Mouse (Mus musculus): ENCODE results near the gene Mylpf. TPM values are rescaled to one million over a fixed set of nuclear protein-coding genes. Genes with fewer than 3 reads are reported as not detected.

The Mylpf gene
- polyA plus RNA-seq, 1 experiment, result 2.0 TPM

DNA sequence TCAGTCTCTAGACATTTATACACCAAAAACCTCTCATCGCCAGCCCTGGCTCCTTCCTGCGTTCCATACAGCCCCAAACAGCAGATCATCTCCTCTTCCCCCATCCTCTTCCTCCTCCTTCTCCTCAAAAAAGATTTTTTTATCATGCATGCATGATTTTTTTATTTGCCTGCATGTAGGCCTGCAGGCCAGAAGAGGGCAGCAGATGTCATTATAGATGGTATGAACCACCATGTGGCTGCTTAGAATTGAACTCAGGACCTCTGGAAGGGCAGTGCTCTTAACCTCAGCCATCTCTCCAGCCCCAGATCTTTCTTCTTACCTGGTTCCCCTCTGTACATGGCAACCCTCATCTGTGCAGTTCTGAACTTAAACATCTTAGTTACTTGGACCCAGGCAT lies 43.7 kb downstream of the Mylpf start:
- Histone ChIP-seq H3K4me3 (ENCODE audit: insufficient read depth, low read length) (no peak overlapping the region), H3K27ac (ENCODE audit: insufficient read depth, low read length) (no peak overlapping the region), H3K4me1 (ENCODE audit: control insufficient read depth, insufficient read depth, low read length) (peaks cover 1% of the 10 kb centered on the region; the same call in 1 of the 2 replicates)
- TF ChIP-seq POLR2A (IDR thresholded peaks at IDR 0.05; ENCODE audit: extremely low read depth, insufficient read depth, low read length), result no peak
- TF ChIP-seq CTCF (IDR thresholded peaks at IDR 0.05; ENCODE audit: extremely low read depth, insufficient read depth, low read length), result peak; percentile 41

DNA sequence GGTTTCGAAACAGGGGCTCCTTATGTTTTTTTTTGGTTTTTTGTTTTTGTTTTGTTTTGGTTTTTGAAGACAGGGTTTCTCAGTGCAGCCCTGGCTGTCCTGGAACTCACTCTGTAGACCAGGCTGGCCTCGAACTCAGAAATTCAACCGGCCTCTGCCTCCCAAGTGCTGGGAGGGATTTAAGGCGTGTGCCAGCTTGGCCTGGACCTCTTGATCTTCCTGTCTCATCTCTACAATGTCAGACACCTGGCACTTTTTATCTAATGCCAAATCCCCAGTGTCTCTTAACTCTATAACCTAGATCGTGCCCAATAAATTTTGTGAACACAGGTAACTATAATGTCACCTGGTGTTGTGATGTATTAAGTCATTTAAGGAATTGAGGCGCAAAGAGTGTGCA lies 44.7 kb downstream of the Mylpf start:
- no peak for TF ChIP-seq CTCF (IDR thresholded peaks at IDR 0.05; ENCODE audit: extremely low read depth, insufficient read depth, low read length)
- no peak for TF ChIP-seq POLR2A (IDR thresholded peaks at IDR 0.05; ENCODE audit: extremely low read depth, insufficient read depth, low read length)
- Histone ChIP-seq H3K27ac (ENCODE audit: insufficient read depth, low read length) (peak overlapping the region; percentile 91), H3K4me1 (ENCODE audit: control insufficient read depth, insufficient read depth, low read length) (peaks cover 1% of the 10 kb centered on the region; the same call in 1 of the 2 replicates), H3K4me3 (ENCODE audit: insufficient read depth, low read length) (peak overlapping the region; percentile 45)

- no peak for TF ChIP-seq CTCF (IDR thresholded peaks at IDR 0.05; ENCODE audit: extremely low read depth, insufficient read depth, low read length)
- peak; percentile 60; the same call in 1 of the 2 replicates for TF ChIP-seq POLR2A (IDR thresholded peaks at IDR 0.05; ENCODE audit: extremely low read depth, insufficient read depth, low read length)
- Histone ChIP-seq H3K4me3 (ENCODE audit: insufficient read depth, low read length) (peak overlapping the region; percentile 45), H3K27ac (ENCODE audit: insufficient read depth, low read length) (peak overlapping the region; percentile 91), H3K4me1 (ENCODE audit: control insufficient read depth, insufficient read depth, low read length) (peaks cover 1% of the 10 kb centered on the region; the same call in 1 of the 2 replicates)
Measured at GRCm38 (mm10) chr7:127253821-127254769, 45.4 kb downstream of the Mylpf start.

DNA sequence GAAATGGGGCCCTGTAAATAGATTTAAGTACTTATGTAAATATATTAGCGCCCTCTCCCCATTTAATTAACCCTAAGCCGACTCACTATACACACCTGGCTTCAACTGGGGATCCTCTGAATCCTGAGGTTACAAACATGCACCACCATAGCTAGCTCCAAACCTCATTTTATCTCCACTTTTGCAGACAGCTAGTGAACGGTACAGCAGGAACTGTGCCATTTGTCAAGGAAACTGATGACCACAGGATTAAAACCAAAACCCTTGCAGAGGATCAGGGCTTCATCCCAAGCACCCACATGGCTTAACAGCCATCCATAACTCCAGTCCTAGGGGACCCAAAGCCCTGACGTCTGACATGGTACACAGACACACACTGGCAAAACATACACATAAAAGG lies 46.3 kb downstream of the Mylpf start:
- peak overlapping the region; percentile 45; the same call in 1 of the 2 replicates for H3K4me3 ChIP-seq (ENCODE audit: insufficient read depth, low read length)
- H3K27ac ChIP-seq (ENCODE audit: insufficient read depth, low read length), result peak overlapping the region; percentile 62; the same call in 1 of the 2 replicates
- peaks cover 1% of the 10 kb centered on the region; the same call in 1 of the 2 replicates for H3K4me1 ChIP-seq (ENCODE audit: control insufficient read depth, insufficient read depth, low read length)
- TF ChIP-seq POLR2A (IDR thresholded peaks at IDR 0.05; ENCODE audit: extremely low read depth, insufficient read depth, low read length), result no peak
- no peak for TF ChIP-seq CTCF (IDR thresholded peaks at IDR 0.05; ENCODE audit: extremely low read depth, insufficient read depth, low read length)

GRCm38 (mm10) chr7:127255965-127256364 lies 47.3 kb downstream of the Mylpf start:
- no peak for TF ChIP-seq CTCF (IDR thresholded peaks at IDR 0.05; ENCODE audit: extremely low read depth, insufficient read depth, low read length)
- TF ChIP-seq POLR2A (IDR thresholded peaks at IDR 0.05; ENCODE audit: extremely low read depth, insufficient read depth, low read length), result no peak
- Histone ChIP-seq H3K4me3 (ENCODE audit: insufficient read depth, low read length) (no peak overlapping the region), H3K4me1 (ENCODE audit: control insufficient read depth, insufficient read depth, low read length) (peaks cover 1% of the 10 kb centered on the region; the same call in 1 of the 2 replicates), H3K27ac (ENCODE audit: insufficient read depth, low read length) (no peak overlapping the region)

GRCm38 (mm10) chr7:127256518-127256917 lies 47.8 kb downstream of the Mylpf start:
- no peak overlapping the region for H3K4me3 ChIP-seq (ENCODE audit: insufficient read depth, low read length)
- H3K4me1 ChIP-seq (ENCODE audit: control insufficient read depth, insufficient read depth, low read length), result peaks cover 3% of the 10 kb centered on the region; the same call in 1 of the 2 replicates
- H3K27ac ChIP-seq (ENCODE audit: insufficient read depth, low read length), result no peak overlapping the region
- no peak for TF ChIP-seq CTCF (IDR thresholded peaks at IDR 0.05; ENCODE audit: extremely low read depth, insufficient read depth, low read length)
- no peak for TF ChIP-seq POLR2A (IDR thresholded peaks at IDR 0.05; ENCODE audit: extremely low read depth, insufficient read depth, low read length)

- no peak overlapping the region for H3K4me3 ChIP-seq (ENCODE audit: insufficient read depth, low read length)
- peaks cover 3% of the 10 kb centered on the region; the same call in 1 of the 2 replicates for H3K4me1 ChIP-seq (ENCODE audit: control insufficient read depth, insufficient read depth, low read length)
Measured at GRCm38 (mm10) chr7:127259186-127259905, 50.7 kb downstream of the Mylpf start.

GRCm38 (mm10) chr7:127260309-127261111 lies 51.8 kb downstream of the Mylpf start, which contains the start of gene Dctpp1:
Gene Dctpp1, minus strand, starts transcription at chr7:127260709.
- Histone ChIP-seq H3K4me3 (ENCODE audit: insufficient read depth, low read length) (peak within 1 kb of the TSS; percentile 68), H3K4me1 (ENCODE audit: control insufficient read depth, insufficient read depth, low read length) (peaks cover 2% of the 10 kb centered on the region; the same call in 1 of the 2 replicates), H3K27ac (ENCODE audit: insufficient read depth, low read length) (no peak within 1 kb of the TSS)
- peak; percentile 78 for TF ChIP-seq CTCF (IDR thresholded peaks at IDR 0.05; ENCODE audit: extremely low read depth, insufficient read depth, low read length)
- peak; percentile 75 for TF ChIP-seq POLR2A (IDR thresholded peaks at IDR 0.05; ENCODE audit: extremely low read depth, insufficient read depth, low read length)

More at GRCm38 (mm10) chr7:127259186-127259905, 50.7 kb downstream of the Mylpf start:
- TF ChIP-seq CTCF (IDR thresholded peaks at IDR 0.05; ENCODE audit: extremely low read depth, insufficient read depth, low read length) (no peak), POLR2A (IDR thresholded peaks at IDR 0.05; ENCODE audit: extremely low read depth, insufficient read depth, low read length) (no peak)
- H3K27ac ChIP-seq (ENCODE audit: insufficient read depth, low read length), result no peak overlapping the region
